Mouse (Mus musculus) ES-E14 (cell line): ENCODE measurements around the gene Col9a2. TPM values are rescaled to one million over a fixed set of nuclear protein-coding genes. Genes with fewer than 3 reads are reported as not detected.
"Not testable (repeated sequence)": the region's sequence is repeated elsewhere in the genome, so short reads cannot be mapped to it uniquely, and the experiment has no call there.

Experiments used
- DNase-seq: peaks from one replicate; pipeline ENCODE4 v3.0.0-alpha.2; 2013; ENCODE audit warnings: low read depth, low spot score
- H3K27ac ChIP-seq: 2 replicates; pipeline ENCODE4 v1.5.1; 2012; ENCODE audit warnings: low read depth, mild to moderate bottlenecking, low read length, moderate library complexity, mixed read lengths; ENCODE audit not compliant: poor library complexity, insufficient read depth, severe bottlenecking
- H3K36me3 ChIP-seq: 2 replicates; pipeline ENCODE4 v1.6.1; 2012; ENCODE audit warnings: mild to moderate bottlenecking, low read length, moderate library complexity, mixed read lengths; ENCODE audit not compliant: control insufficient read depth, poor library complexity, insufficient read depth, severe bottlenecking
- H3K4me1 ChIP-seq, 2 experiments: fragments of 150-350 bp in 1 of 2; sonication (generic) in 1 of 2; 2 replicates each; pipeline ENCODE4 v1.6.1; 2012; ENCODE audit warnings: low read length in 2 of 2, mild to moderate bottlenecking in 1 of 2, mixed read lengths in 1 of 2; ENCODE audit not compliant: control insufficient read depth in 2 of 2, insufficient read depth in 2 of 2, poor library complexity in 1 of 2
- H3K4me3 ChIP-seq, 2 experiments: fragments of 150-350 bp in 1 of 2; sonication (generic) in 1 of 2; 2 replicates each; pipeline ENCODE4 v1.5.1; 2012; ENCODE audit warnings: low read length in 2 of 2, low read depth in 1 of 2, mild to moderate bottlenecking in 1 of 2, mixed read lengths in 1 of 2; ENCODE audit not compliant: insufficient read depth in 1 of 2, poor library complexity in 1 of 2, severe bottlenecking in 1 of 2
- H3K9ac ChIP-seq: 2 replicates; pipeline ENCODE4 v1.6.1; 2012; ENCODE audit warnings: low read depth, mild to moderate bottlenecking, low read length, mixed read lengths; ENCODE audit not compliant: poor library complexity, insufficient read depth, severe bottlenecking
- H3K9me3 ChIP-seq: fragments of 150-350 bp; sonication (generic); 2 replicates; pipeline ENCODE4 v1.6.1; 2012; ENCODE audit warnings: low read depth, mild to moderate bottlenecking, low read length; ENCODE audit not compliant: control insufficient read depth, insufficient read depth
- CHD2 ChIP-seq: IDR thresholded peaks from 2 replicates; pipeline ENCODE4 v1.6.1; 2014; ENCODE audit warnings: mild to moderate bottlenecking, low read depth, low read length, inconsistent platforms
- HCFC1 ChIP-seq: IDR thresholded peaks from 2 replicates; pipeline ENCODE4 v1.6.1; 2012; ENCODE audit warnings: low read length, inconsistent platforms, borderline replicate concordance; ENCODE audit not compliant: insufficient read depth
- MAFK ChIP-seq: IDR thresholded peaks from 2 replicates; pipeline ENCODE4 v1.6.1; 2014; ENCODE audit warnings: mild to moderate bottlenecking, low read depth, low read length, inconsistent platforms; ENCODE audit not compliant: insufficient read depth
- ZC3H11A ChIP-seq: IDR thresholded peaks from 2 replicates; pipeline ENCODE4 v1.6.1; 2012; ENCODE audit warnings: low read depth, mild to moderate bottlenecking, inconsistent platforms, low read length, borderline replicate concordance
- ZNF384 ChIP-seq: IDR thresholded peaks from 2 replicates; pipeline ENCODE4 v1.6.1; 2012; ENCODE audit warnings: low read depth, low read length, inconsistent platforms
- in situ Hi-C, 2 experiments: fragments of 600-800 bp; cut with MboI; formaldehyde crosslinking; loops; one replicate each; pipeline ENCODE4 v1.15.1; 2025; ENCODE audit warnings: low sequenced_read_pairs in 2 of 2, inconsistent platforms in 1 of 2; ENCODE audit not compliant: unreplicated experiment in 2 of 2
- total RNA-seq: library from RNA; depleted of rRNA; stranded (reverse); fragments of 300-350 nt; gene quantifications from 2 replicates; pipeline ENCODE4 v1.2.3, GENCODE M21; 2012

The Col9a2 gene
- total RNA-seq, 1 experiment: 29.4 TPM

DNA sequence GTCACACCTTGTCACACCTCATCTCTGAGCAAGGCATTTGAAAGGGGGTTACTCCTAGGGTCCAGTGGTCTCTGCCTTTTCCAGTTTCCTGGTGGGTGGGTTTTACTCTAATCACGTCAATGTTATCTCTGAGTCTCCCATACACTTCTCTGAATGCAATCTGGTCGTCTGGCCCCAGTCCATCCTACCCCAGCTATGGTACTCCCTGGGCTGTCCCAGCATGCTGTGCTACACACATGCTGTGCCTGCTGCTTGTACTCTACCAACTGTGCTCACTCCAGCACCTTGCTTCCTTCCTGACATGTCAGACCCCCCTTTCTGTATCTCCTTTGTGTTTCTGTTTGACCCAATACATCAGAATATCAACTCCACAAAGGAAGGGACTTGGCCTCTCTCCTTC is 17.8 kb downstream of the Col9a2 start:
- DNase-seq: no peak
- H3K4me1 ChIP-seq: peaks cover 0 to 11% of the 10 kb centered on the region in 2 experiments; a peak in 1 of 4 replicates
- no peaks in the 10 kb centered on the region for H3K9me3 ChIP-seq
- no peak for TF ChIP-seq HCFC1
- TF ChIP-seq ZNF384: no peak
- TF ChIP-seq ZC3H11A: no peak
- no peak for TF ChIP-seq MAFK
- no peak for TF ChIP-seq CHD2
- no peak overlapping the region for H3K27ac ChIP-seq
- peaks cover 2% of the 10 kb centered on the region for H3K36me3 ChIP-seq
- no peak overlapping the region for H3K4me3 ChIP-seq
- in situ Hi-C loops: no loop called here
- no peak overlapping the region for H3K9ac ChIP-seq

DNA sequence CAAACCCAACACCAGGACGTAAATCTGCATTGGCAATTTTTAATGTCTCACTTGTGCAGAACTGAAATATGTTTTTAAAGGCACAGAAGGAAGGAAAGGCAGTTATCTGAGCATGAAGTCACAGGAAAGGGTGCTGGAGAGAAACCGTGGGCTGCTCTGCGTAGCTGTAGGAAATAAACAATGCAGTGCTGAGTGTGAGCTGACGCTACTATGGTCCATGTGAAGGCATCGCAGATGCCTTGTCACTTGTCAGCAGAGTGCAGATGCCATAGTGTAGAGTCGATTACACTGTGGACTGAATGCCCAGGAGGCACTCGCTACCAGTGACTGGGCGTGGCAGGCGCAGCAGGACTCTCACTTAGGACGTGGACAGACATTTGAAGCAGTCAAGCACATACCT is 20.0 kb downstream of the Col9a2 start:
- in situ Hi-C loops, H3K4me1 ChIP-seq, H3K4me3 ChIP-seq, H3K9me3 ChIP-seq, H3K27ac ChIP-seq, H3K36me3 ChIP-seq, DNase-seq, H3K9ac ChIP-seq: not testable (repeated sequence)

DNA sequence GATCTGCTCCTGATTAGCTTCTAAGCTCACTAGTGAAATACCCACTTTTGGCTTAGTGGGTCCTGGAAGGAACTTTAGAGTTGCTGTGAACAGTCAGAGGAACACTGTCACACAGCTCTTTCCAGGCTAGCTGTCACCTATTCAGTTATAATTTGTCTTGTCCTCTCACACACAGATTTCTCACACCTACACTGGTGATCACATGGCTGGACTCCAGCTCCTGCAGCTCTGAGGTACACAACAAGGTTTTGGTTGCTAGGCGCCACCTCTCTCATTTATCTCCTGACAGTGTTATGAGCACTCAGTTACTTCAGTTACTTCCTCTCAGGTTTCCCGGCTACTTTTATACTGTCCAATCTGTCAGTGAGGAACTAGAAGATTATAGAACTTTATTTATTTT is 26.2 kb downstream of the Col9a2 start:
- no peak overlapping the region for H3K4me3 ChIP-seq
- H3K9me3 ChIP-seq: no peaks in the 10 kb centered on the region
- no peak for DNase-seq
- TF ChIP-seq ZNF384 (no peak), CHD2 (no peak), HCFC1 (no peak), ZC3H11A (no peak), MAFK (no peak)
- H3K36me3 ChIP-seq: peaks cover 7% of the 10 kb centered on the region
- in situ Hi-C loops: no loop called here
- no peaks in the 10 kb centered on the region; a peak in 1 of 4 replicates for H3K4me1 ChIP-seq
- H3K27ac ChIP-seq: no peak overlapping the region
- H3K9ac ChIP-seq: no peak overlapping the region

DNA sequence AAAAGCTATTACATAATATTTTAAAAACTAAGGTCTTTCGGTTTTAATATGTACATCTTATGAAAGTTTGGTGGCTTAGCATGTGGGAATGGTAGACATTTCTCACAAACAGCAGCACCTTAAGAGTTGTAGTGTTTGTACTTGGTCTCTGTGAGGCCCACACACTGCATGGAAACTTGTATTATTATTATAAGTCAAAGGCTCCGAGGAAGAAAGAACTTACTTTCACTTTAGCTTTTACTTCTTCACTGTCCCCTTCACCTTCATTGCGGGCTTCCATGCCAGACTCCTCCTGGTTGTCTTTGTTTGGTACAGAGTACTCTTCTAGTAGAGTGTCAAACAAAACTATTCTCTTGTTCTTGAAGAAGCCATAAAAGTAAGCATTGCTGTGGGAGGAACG is 35.1 kb downstream of the Col9a2 start:
- no peaks in the 10 kb centered on the region for H3K4me1 ChIP-seq
- in situ Hi-C loops: no loop called here
- no peak for DNase-seq
- no peaks in the 10 kb centered on the region for H3K9me3 ChIP-seq
- H3K36me3 ChIP-seq: peaks cover 15% of the 10 kb centered on the region
- no peak overlapping the region for H3K27ac ChIP-seq
- H3K4me3 ChIP-seq: no peak overlapping the region
- no peak overlapping the region for H3K9ac ChIP-seq
- no peak for TF ChIP-seq CHD2
- TF ChIP-seq ZNF384: no peak
- no peak for TF ChIP-seq ZC3H11A
- TF ChIP-seq HCFC1: no peak
- no peak for TF ChIP-seq MAFK

DNA sequence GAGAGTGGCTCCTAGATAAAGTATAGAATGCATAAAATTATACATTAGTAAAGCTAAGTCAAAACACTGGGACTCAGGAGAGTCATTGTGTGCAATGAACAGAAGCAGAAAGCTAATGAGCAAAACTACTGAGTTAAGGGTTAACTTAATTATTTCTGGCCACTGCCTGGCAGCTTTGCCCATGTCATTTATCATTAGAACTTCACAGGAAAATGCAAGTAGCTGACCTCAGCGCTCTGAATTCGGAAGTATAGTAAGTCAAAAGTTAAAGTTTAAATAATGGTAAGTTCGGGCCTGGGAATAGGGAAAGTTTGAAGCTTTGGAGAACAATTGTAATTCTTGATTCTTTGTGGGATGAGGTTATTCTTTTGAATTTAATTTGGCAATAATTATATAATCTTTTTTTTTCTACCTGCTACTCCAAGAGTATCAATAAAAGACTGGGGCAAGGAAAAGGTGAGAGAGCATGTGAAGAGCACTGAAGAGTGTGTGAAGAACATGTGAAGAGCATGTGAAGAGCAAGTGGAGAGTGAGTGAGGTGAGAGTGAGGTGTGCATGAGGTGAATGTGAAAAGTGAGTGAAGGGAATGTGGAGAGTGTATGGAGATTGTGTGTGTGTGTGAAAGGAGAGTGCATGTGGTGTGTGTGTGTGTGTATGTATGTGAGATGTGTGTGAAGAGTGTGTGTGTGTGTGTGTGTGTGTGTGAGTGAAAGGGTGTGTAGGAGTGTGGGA is 38.9 kb downstream of the Col9a2 start:
- Histone ChIP-seq H3K9me3 (no peaks in the 10 kb centered on the region), H3K9ac (no peak overlapping the region), H3K4me3 (no peak overlapping the region), H3K4me1 (no peaks in the 10 kb centered on the region), H3K27ac (no peak overlapping the region), H3K36me3 (peaks cover 18% of the 10 kb centered on the region)
- DNase-seq: no peak
- TF ChIP-seq CHD2: no peak
- TF ChIP-seq MAFK: no peak
- no peak for TF ChIP-seq HCFC1
- no peak for TF ChIP-seq ZNF384
- no peak for TF ChIP-seq ZC3H11A
- in situ Hi-C loops: no loop called here
